Mouse (Mus musculus) midbrain, postnatal 0 days (tissue): ENCODE measurements around the gene Setd5. TPM values are rescaled to one million over a fixed set of nuclear protein-coding genes. Genes with fewer than 3 reads are reported as not detected.

Experiments
- ATAC-seq: fragments of 200-750 bp; cut with Nextera tagmentation; 2 replicates; pipeline ENCODE4 v1.8.0; 2017; ENCODE audit warnings: moderate number of reproducible peaks, mild to moderate bottlenecking, moderate TSS enrichment, moderate library complexity; ENCODE audit not compliant: low FRiP score
- DNase-seq: peaks from one replicate; pipeline ENCODE4 v3.0.0-alpha.2; 2015; ENCODE audit warnings: low spot score
- H3K27ac ChIP-seq: fragments of 300-500 bp; sonication (generic); 2 replicates; pipeline ENCODE4 v1.5.1; 2014; ENCODE audit warnings: low read depth, mild to moderate bottlenecking, low read length, mixed read lengths
- H3K27me3 ChIP-seq: fragments of 300-500 bp; sonication (generic); 2 replicates; pipeline ENCODE4 v1.6.1; 2014; ENCODE audit warnings: low read length, control low read depth, mixed read lengths; ENCODE audit not compliant: insufficient read depth
- H3K36me3 ChIP-seq: fragments of 300-500 bp; sonication (generic); 2 replicates; pipeline ENCODE4 v1.6.1; 2014; ENCODE audit warnings: low read length, control low read depth, mixed read lengths; ENCODE audit not compliant: insufficient read depth
- H3K4me1 ChIP-seq: fragments of 300-500 bp; sonication (generic); 2 replicates; pipeline ENCODE4 v1.6.1; 2014; ENCODE audit warnings: mild to moderate bottlenecking, control low read depth, antibody characterized with exemption, low read length, mixed read lengths; ENCODE audit not compliant: insufficient read depth
- H3K4me2 ChIP-seq: fragments of 300-500 bp; sonication (generic); 2 replicates; pipeline ENCODE4 v1.6.1; 2014; ENCODE audit warnings: low read depth, mild to moderate bottlenecking, low read length, mixed read lengths; ENCODE audit not compliant: poor library complexity, severe bottlenecking
- H3K4me3 ChIP-seq: fragments of 300-500 bp; sonication (generic); 2 replicates; pipeline ENCODE4 v1.5.1; 2014; ENCODE audit warnings: low read depth, mild to moderate bottlenecking, low read length, moderate library complexity
- H3K9ac ChIP-seq: fragments of 300-500 bp; sonication (generic); replicated peaks from 2 replicates; pipeline ENCODE4 v1.6.1; 2014; ENCODE audit warnings: mild to moderate bottlenecking, low read length, moderate library complexity, mixed read lengths; ENCODE audit not compliant: poor library complexity, severe bottlenecking
- H3K9me3 ChIP-seq: fragments of 300-500 bp; sonication (generic); 2 replicates; pipeline ENCODE4 v1.6.1; 2016; ENCODE audit warnings: low read length, control low read depth
- CTCF ChIP-seq: IDR thresholded peaks from 2 replicates; pipeline ENCODE4 v1.5.1; 2016; ENCODE audit warnings: antibody characterized with exemption, mild to moderate bottlenecking
- WGBS: fragments of 180-500 bp; shearing (Covaris S2); extraction: QIAGEN DNeasy Blood & Tissue Kit; methylation state at CpG from one replicate; pipeline ENCODE4 v1.1.7; 2014; 5-methylcytosine and 5-hydroxymethylcytosine counted together
- polyA plus RNA-seq: library from polyadenylated mRNA; unstranded; fragments of >200 nt; fragmentation: Nextera tagmentation; extraction: Ambion mirVana; gene quantifications from 2 replicates; pipeline ENCODE4 v1.2.1, GENCODE M21; 2015
- total RNA-seq: library from RNA; depleted of rRNA; stranded (reverse); fragments of >200 nt; gene quantifications from 2 replicates; pipeline ENCODE4 v1.2.3, GENCODE M21; 2014; rRNA removed

Setd5 gene
- 99.1 and 103 TPM in 2 replicates for total RNA-seq
- polyA plus RNA-seq = 42.1 and 50.6 TPM in 2 replicates

GRCm38 (mm10) chr6:113076686-113077516 is at the start of gene Setd5:
Gene Setd5, plus strand, starts transcription at chr6:113077365.
- WGBS = under 1% methylated on average over 37 of the region's 91 CpGs
- H3K36me3 ChIP-seq = no peaks in the 10 kb centered on the region
- peaks cover 4% of the 10 kb centered on the region; the same call in 1 of the 2 replicates for H3K4me1 ChIP-seq
- peak; percentile 94 for ATAC-seq
- H3K27me3 ChIP-seq = no peaks in the 10 kb centered on the region
- peak within 1 kb of the TSS; percentile 99 for H3K27ac ChIP-seq
- DNase-seq = peak; percentile 99
- TF ChIP-seq CTCF = no peak
- no peaks in the 10 kb centered on the region for H3K9me3 ChIP-seq
- H3K4me2 ChIP-seq = peak within 1 kb of the TSS; percentile 60
- H3K9ac ChIP-seq = peak within 1 kb of the TSS; percentile 100
- peak within 1 kb of the TSS; percentile 91 for H3K4me3 ChIP-seq

DNA sequence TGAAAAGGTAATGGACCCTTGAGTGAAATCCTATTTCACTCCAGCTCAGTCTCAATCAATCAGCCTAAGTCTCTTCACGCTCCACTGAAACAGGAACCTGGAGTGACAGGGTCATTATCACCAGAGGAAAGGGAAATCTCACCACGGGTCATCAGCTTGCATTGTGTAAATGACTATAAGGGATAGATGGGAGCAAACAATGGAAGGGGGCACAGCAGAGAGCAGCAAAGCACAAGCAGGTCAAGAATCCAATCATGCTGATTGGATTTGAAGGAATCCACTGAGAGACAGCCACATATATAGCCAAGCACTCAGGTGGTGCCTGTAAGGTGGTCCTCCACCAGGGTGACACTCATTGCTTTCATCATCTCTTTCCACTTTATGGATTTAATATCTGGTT is 49.7 kb upstream of the Setd5 start:
- H3K9me3 ChIP-seq = no peaks in the 10 kb centered on the region
- no peak overlapping the region for H3K4me2 ChIP-seq
- H3K27me3 ChIP-seq = no peaks in the 10 kb centered on the region
- ATAC-seq (no peak), DNase-seq (no peak)
- no peak for TF ChIP-seq CTCF
- H3K4me1 ChIP-seq = no peaks in the 10 kb centered on the region
- no peak overlapping the region for H3K9ac ChIP-seq
- H3K36me3 ChIP-seq = no peaks in the 10 kb centered on the region
- H3K27ac ChIP-seq = no peak overlapping the region
- H3K4me3 ChIP-seq = no peak overlapping the region
- WGBS = 22% methylated on average over 2 of the region's 2 CpGs

- H3K36me3 ChIP-seq = no peaks in the 10 kb centered on the region
- TF ChIP-seq CTCF = no peak
- 82% methylated on average over 3 of the region's 3 CpGs for WGBS
- no peak overlapping the region for H3K9ac ChIP-seq
- no peak for DNase-seq
- no peak overlapping the region for H3K4me2 ChIP-seq
- H3K9me3 ChIP-seq = no peaks in the 10 kb centered on the region
- H3K27me3 ChIP-seq = no peaks in the 10 kb centered on the region
- ATAC-seq = no peak
- no peaks in the 10 kb centered on the region for H3K4me1 ChIP-seq
- no peak overlapping the region for H3K27ac ChIP-seq
- H3K4me3 ChIP-seq = no peak overlapping the region
Measured at GRCm38 (mm10) chr6:113029006-113029405, 48.2 kb upstream of the Setd5 start.

- no peaks in the 10 kb centered on the region for H3K27me3 ChIP-seq
- DNase-seq (no peak), ATAC-seq (no peak)
- no peaks in the 10 kb centered on the region for H3K4me1 ChIP-seq
- no peak overlapping the region for H3K9ac ChIP-seq
- H3K9me3 ChIP-seq = no peaks in the 10 kb centered on the region
- no peak overlapping the region for H3K4me2 ChIP-seq
- H3K4me3 ChIP-seq = no peak overlapping the region
- H3K36me3 ChIP-seq = no peaks in the 10 kb centered on the region
- WGBS = 90% methylated on average over 3 of the region's 3 CpGs
- TF ChIP-seq CTCF = no peak
- H3K27ac ChIP-seq = no peak overlapping the region
Measured at GRCm38 (mm10) chr6:113030553-113030952, 46.6 kb upstream of the Setd5 start.

DNA sequence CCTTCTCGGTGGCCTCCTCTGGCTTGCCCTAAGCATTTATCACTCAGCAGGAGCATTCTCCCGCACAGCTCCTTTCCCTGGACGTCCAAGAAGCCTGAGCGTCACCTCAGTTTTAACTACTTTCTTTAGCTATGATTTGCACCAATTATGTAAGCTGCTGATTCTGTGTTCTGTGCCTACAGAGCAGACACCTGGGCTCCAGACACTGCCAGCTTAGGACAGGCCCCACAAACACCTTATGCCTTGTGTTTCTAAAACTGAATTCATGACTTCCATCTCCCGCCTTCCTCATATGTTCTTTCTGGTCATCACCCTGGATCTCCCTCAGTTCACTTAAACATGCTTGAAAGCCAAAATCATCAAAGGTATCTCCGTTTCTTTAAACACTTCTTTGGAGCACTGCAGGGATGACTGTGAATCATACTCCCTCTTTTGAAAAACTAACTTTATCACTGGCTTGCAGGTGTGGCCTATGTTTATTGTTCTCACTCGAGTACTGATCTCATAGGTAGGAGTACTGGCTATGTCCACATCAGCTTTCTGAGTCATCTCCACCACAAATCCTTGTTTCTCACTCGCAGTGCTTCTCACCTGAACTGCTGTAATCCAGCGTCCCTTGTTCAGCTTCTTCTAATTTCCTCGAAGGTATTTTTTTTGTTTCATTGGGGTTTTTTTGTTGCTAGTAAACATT is 46.0 kb upstream of the Setd5 start:
- 81% methylated on average over 10 of the region's 10 CpGs for whole genome bisulfite sequencing
- Histone ChIP-seq H3K4me3 (no peak overlapping the region), H3K9me3 (no peaks in the 10 kb centered on the region), H3K9ac (no peak overlapping the region), H3K36me3 (no peaks in the 10 kb centered on the region), H3K27me3 (no peaks in the 10 kb centered on the region), H3K27ac (no peak overlapping the region), H3K4me2 (no peak overlapping the region), H3K4me1 (no peaks in the 10 kb centered on the region)
- no peak for ATAC-seq
- TF ChIP-seq CTCF = no peak
- no peak for DNase-seq

GRCm38 (mm10) chr6:113032121-113032520 is 45.0 kb upstream of the Setd5 start:
- no peak for TF ChIP-seq CTCF
- Histone ChIP-seq H3K4me3 (no peak overlapping the region), H3K27me3 (no peaks in the 10 kb centered on the region), H3K27ac (no peak overlapping the region), H3K9ac (no peak overlapping the region), H3K9me3 (no peaks in the 10 kb centered on the region), H3K4me1 (no peaks in the 10 kb centered on the region), H3K36me3 (no peaks in the 10 kb centered on the region), H3K4me2 (no peak overlapping the region)
- ATAC-seq = no peak
- WGBS = 78% methylated on average over 3 of the region's 3 CpGs
- DNase-seq = no peak
